Mouse (Mus musculus) E14TG2a.4 (cell line): ENCODE measurements around the gene Prrc2a.

Experiments
- CTCF ChIP-seq: conservative IDR thresholded peaks from 2 replicates; pipeline ENCODE4 v1.5.1; 2014; ENCODE audit warnings: low read length
- NANOG ChIP-seq: IDR thresholded peaks from 2 replicates; pipeline ENCODE4 v1.6.1; 2014; ENCODE audit warnings: borderline replicate concordance, low read length, mixed read lengths
- POU5F1 ChIP-seq: IDR thresholded peaks from 2 replicates; pipeline ENCODE4 v1.6.1; 2014; ENCODE audit warnings: low read length, borderline replicate concordance

- TF ChIP-seq CTCF (no peak), POU5F1 (no peak), NANOG (no peak)
Measured at GRCm38 (mm10) chr17:35196321-35196641, 31.6 kb upstream of the Prrc2a start.
